Mouse (Mus musculus) C2C12 (cell line): ENCODE measurements around the gene Prickle3. TPM values are rescaled to one million over a fixed set of nuclear protein-coding genes. Genes with fewer than 3 reads are reported as not detected.

Experiments used
- H3K27me3 ChIP-seq: one replicate; pipeline ENCODE4 v1.6.1; 2011; ENCODE audit not compliant: control insufficient read depth, insufficient read depth, insufficient read length
- H3K36me3 ChIP-seq: one replicate; pipeline ENCODE4 v1.6.1; 2011; ENCODE audit not compliant: control insufficient read depth, insufficient read depth
- H3K4me3 ChIP-seq: one replicate; pipeline ENCODE4 v1.5.1; 2011; ENCODE audit warnings: mild to moderate bottlenecking, control low read depth; ENCODE audit not compliant: poor library complexity, insufficient read depth, severe bottlenecking
- H3K79me2 ChIP-seq: one replicate; pipeline ENCODE4 v1.6.1; 2011; ENCODE audit not compliant: control insufficient read depth, insufficient read depth
- H3K79me3 ChIP-seq: one replicate; pipeline ENCODE4 v1.6.1; 2011; ENCODE audit warnings: low read depth, control low read depth
- H3ac ChIP-seq: one replicate; pipeline ENCODE3; 2011; ENCODE audit warnings: low read depth; ENCODE audit not compliant: control insufficient read depth, insufficient read length
- CEBPB ChIP-seq: IDR thresholded peaks from one replicate; pipeline ENCODE4 v1.6.1; 2011; ENCODE audit warnings: low read depth, mild to moderate bottlenecking, control low read depth, moderate library complexity
- CTCF ChIP-seq: IDR thresholded peaks from one replicate; pipeline ENCODE4 v1.5.1; 2011; ENCODE audit not compliant: control insufficient read depth, insufficient read depth, insufficient read length
- FOSL1 ChIP-seq: IDR thresholded peaks from one replicate; pipeline ENCODE4 v1.8.0; 2011; ENCODE audit warnings: mild to moderate bottlenecking, low read length; ENCODE audit not compliant: poor library complexity, insufficient read depth, severe bottlenecking
- MAX ChIP-seq: IDR thresholded peaks from one replicate; pipeline ENCODE4 v1.6.1; 2011; ENCODE audit warnings: mild to moderate bottlenecking, control low read depth
- MYOD1 ChIP-seq: IDR thresholded peaks from one replicate; pipeline ENCODE4 v1.6.1; 2011; ENCODE audit warnings: low read depth; ENCODE audit not compliant: control insufficient read depth, insufficient read length
- MYOG ChIP-seq: IDR thresholded peaks from one replicate; pipeline ENCODE4 v1.6.1; 2011; ENCODE audit not compliant: control insufficient read depth, insufficient read length; ENCODE audit errors: extremely low read depth
- USF1 ChIP-seq: IDR thresholded peaks from one replicate; pipeline ENCODE4 v1.6.1; 2011; ENCODE audit warnings: low read depth, mild to moderate bottlenecking, control low read depth, moderate library complexity
- polyA plus RNA-seq: library from polyadenylated mRNA; unstranded; fragments of >200 nt; fragmentation: generic; extraction: Trizol; gene quantifications from one replicate; pipeline ENCODE4 v1.2.1, GENCODE M21; 2012; ENCODE audit warnings: missing spikeins

Prickle3 gene
- polyA plus RNA-seq, 1 experiment, result 3.0 TPM

- Histone ChIP-seq H3K27me3 (peaks cover 17% of the 10 kb centered on the region), H3ac (no peak overlapping the region), H3K4me3 (no peak overlapping the region), H3K79me2 (no peaks in the 10 kb centered on the region), H3K79me3 (no peaks in the 10 kb centered on the region), H3K36me3 (no peaks in the 10 kb centered on the region)
- TF ChIP-seq MYOD1 (no peak), USF1 (no peak), CEBPB (no peak), MYOG (no peak)
Measured at GRCm38 (mm10) chrX:7635101-7635500, 22.0 kb upstream of the Prickle3 start.

GRCm38 (mm10) chrX:7638401-7639091, 18.5 kb upstream of the Prickle3 start, which contains the start of gene Syp:
Syp (plus strand) TSS chrX:7638471.
- Histone ChIP-seq H3K79me2 (no peaks in the 10 kb centered on the region), H3K4me3 (no peak within 1 kb of the TSS), H3K36me3 (no peaks in the 10 kb centered on the region), H3K27me3 (peaks cover 11% of the 10 kb centered on the region), H3ac (no peak within 1 kb of the TSS), H3K79me3 (no peaks in the 10 kb centered on the region)
- TF ChIP-seq MYOG, result no peak
- TF ChIP-seq CTCF, result no peak
- TF ChIP-seq CEBPB, result no peak
- no peak for TF ChIP-seq MYOD1
- no peak for TF ChIP-seq USF1

GRCm38 (mm10) chrX:7639536-7640325, 17.3 kb upstream of the Prickle3 start:
- Histone ChIP-seq H3K36me3 (no peaks in the 10 kb centered on the region), H3ac (no peak overlapping the region), H3K4me3 (no peak overlapping the region), H3K79me3 (no peaks in the 10 kb centered on the region), H3K27me3 (peaks cover 11% of the 10 kb centered on the region), H3K79me2 (no peaks in the 10 kb centered on the region)
- TF ChIP-seq MYOD1 (no peak), CTCF (no peak), MAX (no peak), FOSL1 (no peak), MYOG (no peak), CEBPB (no peak), USF1 (no peak)

GRCm38 (mm10) chrX:7640785-7641184, 16.3 kb upstream of the Prickle3 start:
- no peak for TF ChIP-seq MYOG
- no peak for TF ChIP-seq FOSL1
- TF ChIP-seq CEBPB, result no peak
- TF ChIP-seq USF1, result no peak
- no peak for TF ChIP-seq MYOD1
- TF ChIP-seq CTCF, result no peak
- no peak for TF ChIP-seq MAX
- Histone ChIP-seq H3ac (no peak overlapping the region), H3K36me3 (no peaks in the 10 kb centered on the region), H3K27me3 (peaks cover 8% of the 10 kb centered on the region), H3K4me3 (no peak overlapping the region), H3K79me2 (no peaks in the 10 kb centered on the region), H3K79me3 (no peaks in the 10 kb centered on the region)

GRCm38 (mm10) chrX:7645349-7645748, 11.7 kb upstream of the Prickle3 start:
- H3K4me3 ChIP-seq, result no peak overlapping the region
- no peak for TF ChIP-seq MYOD1
- TF ChIP-seq MAX, result no peak
- no peak for TF ChIP-seq MYOG
- no peak for TF ChIP-seq FOSL1
- TF ChIP-seq CEBPB, result no peak
- peak; percentile 94 for TF ChIP-seq USF1
- TF ChIP-seq CTCF, result peak; percentile 9
- no peak overlapping the region for H3ac ChIP-seq
- H3K36me3 ChIP-seq, result no peaks in the 10 kb centered on the region
- no peaks in the 10 kb centered on the region for H3K79me2 ChIP-seq
- peaks cover 4% of the 10 kb centered on the region for H3K27me3 ChIP-seq
- H3K79me3 ChIP-seq, result no peaks in the 10 kb centered on the region

- TF ChIP-seq CTCF (peak; percentile 10), CEBPB (no peak), MYOD1 (no peak), MAX (no peak)
- Histone ChIP-seq H3ac (peak overlapping the region; percentile 57), H3K4me3 (peak overlapping the region; percentile 28), H3K79me2 (no peaks in the 10 kb centered on the region), H3K36me3 (no peaks in the 10 kb centered on the region), H3K79me3 (no peaks in the 10 kb centered on the region), H3K27me3 (no peaks in the 10 kb centered on the region)
Measured at GRCm38 (mm10) chrX:7648671-7649304, 8.3 kb upstream of the Prickle3 start.
